Mouse (Mus musculus): Measurements from ENCODE around the gene Otulin.

DNA sequence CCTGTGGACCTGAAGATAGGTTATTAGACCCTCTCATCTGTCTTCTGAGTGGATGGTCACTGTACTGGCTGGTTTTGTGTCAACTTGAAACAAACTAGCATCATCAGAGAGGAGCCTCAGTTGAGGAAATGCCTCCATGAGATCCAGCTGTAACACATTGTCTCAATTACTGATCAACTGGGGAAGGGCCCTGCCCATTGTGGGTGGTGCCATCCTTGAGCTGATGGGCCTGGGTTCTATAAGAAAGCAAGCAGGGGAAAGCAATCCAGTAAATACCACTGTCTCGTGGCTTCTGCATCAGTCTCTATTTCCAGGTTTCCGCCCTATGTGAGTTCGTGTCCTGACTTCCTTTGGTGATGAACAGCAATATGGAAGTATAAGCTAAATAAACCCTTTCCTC, 14.8 kb upstream of the Otulin start:
- TF ChIP-seq CTCF (IDR thresholded peaks at IDR 0.05) = no peak
- no peak for TF ChIP-seq EP300 (IDR thresholded peaks at IDR 0.05)

Data from lung, postnatal 0 days (tissue).